ENCODE assay signal across 7 mouse cellular contexts in the genomic region with DNA sequence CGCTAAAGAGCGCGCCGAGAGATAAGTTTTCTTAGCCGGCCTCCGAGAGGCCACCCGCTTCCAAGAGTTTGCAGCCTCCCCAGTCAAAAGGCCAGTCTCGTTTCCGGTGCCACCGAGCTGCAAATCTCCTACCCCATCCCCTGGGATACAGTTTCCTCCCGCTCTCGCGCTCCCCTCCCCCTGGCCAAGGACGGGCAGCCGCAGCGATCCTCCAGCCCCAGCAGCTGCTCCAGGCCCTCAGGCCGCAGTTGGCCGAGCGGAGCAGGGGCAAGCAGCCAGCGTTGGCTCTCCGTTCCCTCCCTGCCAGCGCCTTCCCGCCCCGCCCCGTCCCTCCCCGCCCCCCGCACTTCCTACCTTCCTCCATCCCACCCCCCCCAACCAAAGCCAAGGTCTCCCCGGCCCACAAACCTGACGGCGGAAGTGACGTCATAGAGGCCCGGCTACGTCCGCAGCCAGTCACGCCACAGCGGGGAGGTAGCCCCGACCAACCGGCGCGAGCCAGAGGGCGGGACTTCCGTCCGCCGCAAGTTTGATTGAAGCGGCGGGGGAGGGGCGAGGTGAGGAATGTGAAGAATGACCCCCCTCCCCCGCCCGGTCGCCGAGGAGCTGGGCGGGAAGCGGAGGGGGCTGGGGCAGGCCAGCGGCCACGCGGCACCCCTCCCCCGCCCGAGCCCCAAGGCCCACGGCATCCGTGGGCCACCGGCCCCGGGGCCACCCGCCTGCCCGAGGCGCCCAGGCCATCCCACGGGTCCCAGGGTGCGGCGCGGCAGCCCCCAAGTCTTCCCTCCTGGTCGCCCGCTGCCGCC. TPM values are rescaled to one million over a fixed set of nuclear protein-coding genes. Genes with fewer than 3 reads are reported as not detected.
DNase-seq lines count a peak whose midpoint lies in the region; ATAC-seq lines count a peak whose summit lies in the region.

No protein-coding gene starts in this region.

- intact Hi-C loops in gastrocnemius, postnatal 36 days (cut with DNase I): no loop called here
- intact Hi-C loops in left cerebral cortex, postnatal 25 days (cut with DNase I): no loop called here

- H3K27me3 ChIP-seq in intestine, embryonic 15.5 days (replicated peaks): no peaks in the 10 kb centered on the region
- H3K27me3 ChIP-seq in midbrain, embryonic 10.5 days (ENCODE audit: low read depth, poor library complexity, severe bottlenecking): peaks cover 6% of the 10 kb centered on the region

- peak overlapping the region; percentile 58 for H3K4me2 ChIP-seq in intestine, embryonic 15.5 days (replicated peaks)

- WGBS in intestine, embryonic 15.5 days: under 1% methylated on average over 60 of the region's 72 CpGs
- WGBS in midbrain, embryonic 10.5 days: 1% methylated on average over 68 of the region's 72 CpGs

- H3K27ac ChIP-seq in intestine, embryonic 15.5 days: peak overlapping the region; percentile 99
- H3K27ac ChIP-seq in midbrain, embryonic 10.5 days (replicated peaks): peak overlapping the region; percentile 100

- peak overlapping the region; percentile 99 for H3K9ac ChIP-seq in intestine, embryonic 15.5 days

- H3K4me3 ChIP-seq in intestine, embryonic 15.5 days (replicated peaks): peak overlapping the region; percentile 87
- peak overlapping the region; percentile 93 for H3K4me3 ChIP-seq in midbrain, embryonic 10.5 days

- no peaks in the 10 kb centered on the region for H3K36me3 ChIP-seq in intestine, embryonic 15.5 days
- no peaks in the 10 kb centered on the region; the same call in 1 of the 2 replicates for H3K36me3 ChIP-seq in midbrain, embryonic 10.5 days

- peaks cover 10% of the 10 kb centered on the region for H3K4me1 ChIP-seq in intestine, embryonic 15.5 days (replicated peaks)
- H3K4me1 ChIP-seq in midbrain, embryonic 10.5 days: peaks cover 40% of the 10 kb centered on the region

- ATAC-seq in intestine, embryonic 15.5 days: peak; percentile 90

- DNase-seq in adrenal gland, adult 2 months: peak; percentile 99
- DNase-seq in embryo, embryonic 11.5 days (ENCODE audit: low read depth, low spot score): peak; percentile 99
- peak; percentile 89 to 97 for DNase-seq in gastrocnemius, postnatal 36 days
- peak; percentile 95 to 98 for DNase-seq in left cerebral cortex, postnatal 25 days (ENCODE audit: low spot score in 2 of 2)
- peak; percentile 99 for DNase-seq in midbrain, embryonic 10.5 days (ENCODE audit: low spot score)
- peak; percentile 99 for DNase-seq in right cerebral cortex, postnatal 4 days

- no peaks in the 10 kb centered on the region for H3K9me3 ChIP-seq in intestine, embryonic 15.5 days
- no peaks in the 10 kb centered on the region for H3K9me3 ChIP-seq in midbrain, embryonic 10.5 days (replicated peaks)

RNA-seq across cellular contexts. Expression of a gene that starts 32.3 kb away (rescaled TPM):
- not detected for total RNA-seq in adrenal gland, adult 2 months (2021)
- polyA plus RNA-seq in adrenal gland, adult 2 months (2012; rRNA removed): not detected in 2 replicates
- total RNA-seq in gastrocnemius, postnatal 36 days (2021): under 1 TPM in 1 of 2 experiments, not detected in 1; 0.36 TPM
- 0.37 and 0.99 TPM in 2 replicates for polyA plus RNA-seq in intestine, embryonic 15.5 days (2015; fragmentation: Nextera tagmentation; extraction: Ambion mirVana)
- 1 to 10 TPM; 1.6 to 1.8 TPM for total RNA-seq in left cerebral cortex, postnatal 25 days (2021)
- polyA plus RNA-seq in midbrain, embryonic 10.5 days (2016; fragmentation: Nextera tagmentation; extraction: Ambion mirVana): 2.1 and 3.1 TPM in 2 replicates

RNA-seq across cellular contexts. Expression of a gene that starts 32.4 kb away (rescaled TPM):
- 1 to 10 TPM; 6.5 to 6.9 TPM for total RNA-seq in adrenal gland, adult 2 months (2021)
- 2.6 and 2.7 TPM in 2 replicates for polyA plus RNA-seq in adrenal gland, adult 2 months (2012; rRNA removed)
- total RNA-seq in gastrocnemius, postnatal 36 days (2021): 1 to 10 TPM; 2.2 to 3.6 TPM
- polyA plus RNA-seq in intestine, embryonic 15.5 days (2015; fragmentation: Nextera tagmentation; extraction: Ambion mirVana): 3.0 and 3.1 TPM in 2 replicates
- 10 to 100 TPM; 20.8 to 22.7 TPM for total RNA-seq in left cerebral cortex, postnatal 25 days (2021)
- 4.7 TPM in 2 replicates for polyA plus RNA-seq in midbrain, embryonic 10.5 days (2016; fragmentation: Nextera tagmentation; extraction: Ambion mirVana)

Comparison
In these comparisons a context has a peak if more than half of its experiments do, and no peak if none do; other contexts are left out.
1. Peak in every context shown above with its lines: DNase-seq, ATAC-seq, H3K4me3 ChIP-seq and H3K27ac ChIP-seq.